Mouse (Mus musculus) heart, adult 8-10 months (tissue): Measurements from ENCODE around the gene Ddx54. TPM values are rescaled to one million over a fixed set of nuclear protein-coding genes. Genes with fewer than 3 reads are reported as not detected.

ENCODE experiments used
- DNase-seq: peaks from one replicate; pipeline ENCODE4 v3.0.0; 2022; ENCODE audit warnings: low spot score
- total RNA-seq, 4 experiments: library from RNA; stranded (reverse); gene quantifications; 2 replicates each; pipeline ENCODE4 v1.2.4; 2022

Gene Ddx54
- total RNA-seq, 4 experiments from 2014 or later = 21.0 to 24.7 (median 23.0) TPM

GRCm38 (mm10) chr5:120579898-120580626 is 32.5 kb upstream of the Ddx54 start:
- DNase-seq = no peak

DNA sequence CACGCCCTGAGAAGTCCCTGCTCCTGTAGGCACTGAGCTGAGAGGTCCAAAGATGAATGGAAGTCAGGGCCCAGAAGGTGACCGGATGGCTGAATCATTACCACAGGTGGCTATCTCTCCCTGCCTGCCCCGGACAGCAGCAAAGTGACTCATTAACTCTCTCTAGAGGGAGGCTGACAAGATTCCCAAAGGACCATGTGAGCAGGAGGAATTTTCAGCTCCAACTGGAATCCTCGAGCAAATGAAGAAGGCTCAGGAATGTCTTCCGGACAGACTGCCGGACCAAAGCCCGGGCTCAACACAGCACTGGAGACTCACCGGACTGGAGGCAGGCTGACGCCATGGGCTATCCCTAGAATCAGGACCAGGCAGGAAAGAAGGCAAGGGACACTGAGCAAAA is 30.5 kb upstream of the Ddx54 start:
- DNase-seq = no peak

DNA sequence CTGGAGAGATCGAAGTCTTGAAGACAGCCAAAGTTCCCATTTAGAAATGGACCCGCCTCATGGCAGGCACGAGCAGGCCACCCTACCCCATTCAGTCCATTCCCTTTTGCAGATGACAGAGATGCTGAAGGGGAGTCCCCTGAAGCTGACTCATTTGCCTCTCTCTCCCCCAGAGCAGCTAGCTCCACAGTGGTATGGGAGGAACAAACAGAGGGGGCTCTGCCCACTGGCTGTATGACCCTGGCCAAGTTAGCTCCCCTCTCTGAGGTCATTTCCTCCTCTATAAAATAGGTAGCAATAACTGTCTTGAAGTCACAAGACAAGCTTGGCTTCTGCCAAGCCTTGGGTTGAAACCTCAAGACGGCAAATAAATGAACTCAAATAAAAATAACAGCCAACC is 29.0 kb upstream of the Ddx54 start:
- no peak for DNase-seq

- no peak for DNase-seq
Observed at GRCm38 (mm10) chr5:120584968-120585367, 27.6 kb upstream of the Ddx54 start.

- no peak for DNase-seq
Observed at GRCm38 (mm10) chr5:120586741-120587615, 25.6 kb upstream of the Ddx54 start.

DNA sequence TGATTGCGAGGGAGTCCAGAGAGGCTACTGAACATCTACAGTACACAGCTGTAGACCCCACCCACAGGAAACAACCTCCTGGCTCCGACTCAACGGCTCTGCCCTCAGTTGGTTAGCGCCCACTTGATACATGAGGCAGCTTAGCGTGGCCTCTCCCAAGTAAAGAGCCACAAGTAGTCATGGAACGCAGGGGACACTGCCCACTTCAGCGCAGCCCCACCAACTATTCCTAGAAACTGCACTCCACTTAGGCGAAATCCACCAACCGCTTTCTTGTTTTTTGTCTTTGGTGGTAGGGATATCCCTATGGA is 25.0 kb upstream of the Ddx54 start:
- DNase-seq = peak; percentile 61

DNA sequence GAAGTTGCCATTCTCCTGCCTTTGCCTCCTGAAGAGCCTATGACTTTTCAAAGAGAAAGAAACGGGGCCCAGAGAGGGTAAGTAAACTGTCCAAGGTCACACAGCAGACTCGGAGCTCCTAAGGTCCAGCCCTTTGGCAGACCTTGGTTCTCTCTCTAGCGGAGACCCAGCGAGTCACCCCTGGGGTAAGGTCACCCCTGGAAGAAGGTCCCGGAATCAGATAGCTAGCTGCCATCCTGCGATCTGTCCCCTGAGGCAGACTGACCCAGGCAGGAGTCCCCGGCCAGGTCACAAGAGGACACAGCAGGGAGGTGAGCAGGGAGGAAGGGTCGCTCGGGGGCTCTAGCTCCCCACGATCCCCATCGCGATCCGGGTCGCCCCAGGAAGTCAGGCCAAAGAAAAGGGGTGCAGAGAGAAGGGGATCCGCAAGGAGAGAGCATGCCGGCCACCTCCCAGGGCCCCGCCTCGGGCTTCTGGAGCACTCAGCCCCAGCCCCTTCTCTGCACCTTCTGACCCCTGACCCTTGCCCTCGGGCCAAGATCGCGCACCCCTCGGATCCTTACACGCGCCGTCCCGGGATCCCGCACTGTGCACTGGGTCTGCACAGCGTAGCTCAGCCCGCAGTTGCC is 24.5 kb upstream of the Ddx54 start:
- DNase-seq = no peak

DNA sequence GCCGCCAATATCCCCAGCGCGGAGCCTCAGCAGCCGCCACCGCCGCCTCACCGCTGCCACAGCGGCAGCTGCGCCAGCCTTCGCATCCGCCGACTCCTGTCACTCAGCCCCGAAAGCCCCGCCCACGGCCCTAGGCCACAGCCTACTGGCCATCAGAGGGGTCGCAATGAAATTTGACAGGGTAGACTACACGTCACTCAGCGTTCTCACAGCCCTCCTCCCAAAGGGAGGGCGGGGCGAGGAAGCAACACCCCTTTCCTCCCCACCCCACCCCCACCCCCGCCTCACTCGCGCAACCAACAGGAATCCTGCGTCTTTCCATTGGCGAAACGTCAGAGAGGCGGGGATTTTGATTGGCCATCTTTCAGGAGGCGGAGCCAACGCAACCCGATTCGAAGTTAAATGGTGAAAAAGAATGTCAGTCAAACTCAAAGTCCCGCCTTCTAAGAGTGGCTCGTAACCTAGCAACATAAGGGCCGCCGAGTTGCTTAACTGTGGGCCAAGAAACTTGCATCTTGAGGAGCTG is 23.9 kb upstream of the Ddx54 start, which contains the start of the genes Tpcn1 and Iqcd:
Gene Tpcn1, minus strand, starts transcription at position 105 of the 526 bp plus-strand sequence.
Gene Iqcd, plus strand, starts transcription at position 448 of the 526 bp plus-strand sequence.
- DNase-seq = peak; percentile 99

- DNase-seq = no peak
Observed at GRCm38 (mm10) chr5:120590356-120591010, 22.1 kb upstream of the Ddx54 start.

DNA sequence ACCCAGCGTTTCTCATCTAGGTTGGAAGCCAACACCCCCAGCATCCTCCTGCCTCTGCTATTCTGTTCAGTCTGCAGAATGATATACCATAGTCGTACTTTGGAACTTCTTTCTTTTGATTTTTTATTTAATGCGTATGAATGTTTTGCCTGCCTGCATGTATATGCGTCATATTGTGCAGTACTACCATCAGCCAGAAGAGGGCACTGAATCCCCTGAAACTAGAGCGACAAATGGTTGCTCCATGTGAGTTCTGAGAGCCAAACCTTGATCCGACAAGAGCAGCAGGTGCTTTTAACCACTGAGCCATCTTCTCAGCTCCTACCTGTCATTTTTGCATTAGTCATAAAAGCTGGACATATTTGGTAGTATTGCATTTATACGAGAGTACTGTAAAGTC is 20.4 kb upstream of the Ddx54 start:
- DNase-seq = no peak

DNA sequence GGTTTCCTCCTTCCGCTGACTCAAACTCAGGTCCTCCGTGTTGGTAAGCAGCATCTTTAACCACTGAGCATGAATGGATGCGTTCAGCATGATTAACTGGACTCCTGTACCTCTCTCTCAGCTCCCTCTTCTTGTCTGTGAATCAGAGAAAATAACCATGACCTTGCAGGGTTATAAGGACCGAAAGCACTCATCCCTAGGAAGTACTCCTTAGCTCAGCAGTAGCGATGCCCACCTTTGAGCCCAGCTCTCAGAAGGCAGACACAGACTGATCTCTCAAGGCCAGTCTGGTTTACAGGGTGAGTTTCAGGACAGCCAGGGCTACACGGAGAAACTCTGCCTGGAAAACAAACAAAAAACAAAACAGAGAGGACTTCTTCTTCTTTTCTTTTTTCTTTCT is 18.1 kb upstream of the Ddx54 start:
- DNase-seq = no peak

DNA sequence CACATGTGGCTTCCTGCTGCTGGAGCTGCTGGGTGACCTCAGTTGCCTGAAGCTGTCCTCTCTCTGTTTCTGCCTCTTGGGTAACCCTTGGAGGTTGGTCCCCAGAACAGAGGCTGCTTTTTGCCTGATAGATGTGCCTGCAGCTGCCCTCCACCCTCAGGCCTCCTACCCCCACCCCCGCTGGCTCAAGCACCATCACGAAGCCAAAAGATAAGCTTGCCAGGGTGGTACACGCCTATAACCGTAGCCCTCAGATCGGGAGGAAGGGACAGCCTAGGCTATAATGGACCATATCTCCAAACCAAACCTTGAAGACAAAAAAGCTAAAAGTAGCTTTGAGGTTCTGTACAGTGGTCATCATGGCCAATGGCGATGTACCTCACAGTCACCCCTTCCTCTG is 12.9 kb upstream of the Ddx54 start:
- no peak for DNase-seq

DNA sequence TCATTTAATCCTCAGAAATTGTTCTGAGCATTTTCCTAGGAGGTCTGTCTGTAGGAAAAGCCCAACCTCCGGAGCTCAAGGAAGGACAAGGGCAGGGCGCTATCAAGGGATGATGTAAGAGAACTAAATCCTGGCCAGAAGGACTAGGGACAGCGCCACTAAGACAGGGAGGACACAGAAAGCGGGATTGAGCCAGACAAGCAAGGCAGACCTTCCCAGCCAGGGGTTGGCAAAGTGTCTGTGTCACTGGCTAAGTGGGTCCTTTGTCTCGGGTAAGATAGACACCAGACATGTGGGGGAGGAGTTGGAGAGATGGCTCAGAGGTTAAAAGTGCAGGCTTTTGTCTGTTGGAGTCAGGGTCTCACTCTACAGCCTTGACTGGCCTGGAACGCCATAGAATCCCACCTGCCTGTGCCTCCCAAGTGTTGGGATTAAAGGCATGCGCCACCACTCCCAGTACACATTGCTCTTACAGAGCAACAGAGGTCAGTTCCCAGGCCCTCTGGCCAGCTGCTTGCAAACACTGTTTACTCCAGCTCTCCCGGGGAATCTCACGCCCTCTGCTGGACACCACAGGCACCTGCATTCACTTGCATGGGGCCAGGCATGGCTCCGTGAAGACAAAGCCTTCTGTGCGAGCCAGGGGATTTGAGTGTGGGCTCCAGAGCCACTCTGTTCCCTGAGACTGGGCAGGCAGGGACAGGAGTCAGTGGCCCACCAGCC is 11.4 kb upstream of the Ddx54 start:
- no peak for DNase-seq

- no peak for DNase-seq
Observed at GRCm38 (mm10) chr5:120602210-120602609, 10.3 kb upstream of the Ddx54 start.

GRCm38 (mm10) chr5:120603515-120603914 is 9.0 kb upstream of the Ddx54 start:
- no peak for DNase-seq

DNA sequence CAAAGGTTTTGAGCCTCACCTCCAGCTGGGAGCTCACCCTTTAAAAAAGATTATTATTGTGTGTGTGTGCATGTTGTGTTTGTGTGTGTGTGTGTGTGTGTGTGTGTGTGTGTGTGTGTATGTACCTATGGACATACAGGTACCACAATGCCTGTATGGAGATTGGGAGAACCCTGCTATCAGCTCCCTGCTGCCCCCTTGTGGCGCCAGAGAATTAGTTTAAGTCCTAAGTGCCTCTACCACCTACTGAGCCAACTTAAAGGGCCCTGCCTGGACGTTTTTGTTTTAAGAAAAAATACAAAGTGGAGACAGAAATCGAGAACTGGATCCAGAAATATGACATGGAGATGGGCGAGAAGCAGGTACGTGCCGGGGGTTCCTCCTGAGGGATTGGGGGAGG is 7.7 kb upstream of the Ddx54 start:
- peak; percentile 79 for DNase-seq

- DNase-seq = no peak
Observed at GRCm38 (mm10) chr5:120605241-120605661, 7.3 kb upstream of the Ddx54 start.

GRCm38 (mm10) chr5:120605688-120606087 is 6.9 kb upstream of the Ddx54 start:
- DNase-seq = peak; percentile 91

DNA sequence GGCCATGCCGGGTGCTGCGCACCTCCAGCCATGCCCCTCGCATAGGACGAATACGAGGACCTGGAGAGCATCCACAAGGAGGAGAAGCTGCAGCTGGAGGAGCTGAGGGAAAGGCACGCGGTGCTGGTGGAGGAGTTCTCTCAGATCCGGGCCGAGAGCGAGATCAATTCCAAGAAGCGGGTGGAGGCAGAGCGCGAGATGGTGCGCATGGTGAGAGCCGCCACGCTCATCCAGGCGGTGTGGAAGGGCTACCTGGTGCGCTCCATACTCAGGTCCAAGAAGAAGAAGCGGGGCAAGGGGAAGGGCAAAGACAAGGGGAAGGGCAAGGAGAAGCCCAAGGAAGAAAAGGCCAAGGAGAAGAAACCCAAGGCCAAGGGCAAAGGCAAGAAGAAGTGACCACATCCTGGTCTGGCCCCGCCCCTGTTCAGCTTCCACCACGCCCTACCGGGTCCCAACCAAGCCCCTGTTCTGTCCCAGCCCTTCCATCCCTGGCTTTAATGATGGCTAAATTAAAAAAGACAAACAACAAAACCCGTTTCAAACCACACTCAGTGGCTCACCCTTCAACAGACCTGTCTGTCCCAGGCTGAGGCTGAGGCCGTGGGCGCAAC is 5.8 kb upstream of the Ddx54 start:
- no peak for DNase-seq

GRCm38 (mm10) chr5:120607335-120607734 is 5.2 kb upstream of the Ddx54 start:
- DNase-seq = no peak
